Mouse (Mus musculus) bone marrow macrophage, adult 2 months (primary cell): ENCODE measurements at regions not wholly inside any gene's neighbourhood (a gene's known extent, or its start where the extent isn't known, plus 50 kb on each side); places are given as distances from the start of the nearest gene placed in this dataset.

Experiments used
- H3K27ac ChIP-seq: 2 replicates; pipeline ENCODE4 v1.5.1; 2012; ENCODE audit warnings: low read depth, low read length; ENCODE audit not compliant: insufficient read depth
- H3K4me1 ChIP-seq: 2 replicates; pipeline ENCODE4 v1.6.1; 2012; ENCODE audit warnings: low read length; ENCODE audit not compliant: control insufficient read depth, insufficient read depth
- H3K4me3 ChIP-seq: 2 replicates; pipeline ENCODE4 v1.5.1; 2012; ENCODE audit warnings: mild to moderate bottlenecking, low read length, moderate library complexity; ENCODE audit not compliant: insufficient read depth
- CTCF ChIP-seq: IDR thresholded peaks from 2 replicates; pipeline ENCODE4 v1.5.1; 2012; ENCODE audit warnings: low read depth, mild to moderate bottlenecking, low read length, moderate library complexity
- POLR2A ChIP-seq: IDR thresholded peaks from 2 replicates; pipeline ENCODE4 v1.6.1; 2012; ENCODE audit warnings: mild to moderate bottlenecking, low read depth, low read length, borderline replicate concordance

GRCm38 (mm10) chr9:47400117-47400823 lies 129.7 kb upstream of the Cadm1 start:
- no peak overlapping the region for H3K27ac ChIP-seq
- no peak overlapping the region for H3K4me3 ChIP-seq
- no peak for TF ChIP-seq CTCF
- TF ChIP-seq POLR2A, result no peak
- no peaks in the 10 kb centered on the region for H3K4me1 ChIP-seq

- Histone ChIP-seq H3K4me3 (no peak overlapping the region), H3K4me1 (no peaks in the 10 kb centered on the region), H3K27ac (no peak overlapping the region)
- TF ChIP-seq POLR2A, result no peak
- no peak for TF ChIP-seq CTCF
These were observed 128.5 kb upstream of the Cadm1 start for GRCm38 (mm10) chr9:47401511-47401910.

GRCm38 (mm10) chr9:47403317-47403716 lies 126.7 kb upstream of the Cadm1 start:
- Histone ChIP-seq H3K4me1 (no peaks in the 10 kb centered on the region), H3K27ac (no peak overlapping the region), H3K4me3 (no peak overlapping the region)
- TF ChIP-seq POLR2A, result no peak
- TF ChIP-seq CTCF, result no peak

GRCm38 (mm10) chr9:47404821-47405220 lies 125.2 kb upstream of the Cadm1 start:
- H3K27ac ChIP-seq, result no peak overlapping the region
- no peaks in the 10 kb centered on the region for H3K4me1 ChIP-seq
- TF ChIP-seq CTCF (no peak), POLR2A (no peak)
- no peak overlapping the region for H3K4me3 ChIP-seq

- no peak overlapping the region for H3K4me3 ChIP-seq
- H3K27ac ChIP-seq, result no peak overlapping the region
- H3K4me1 ChIP-seq, result no peaks in the 10 kb centered on the region
- no peak for TF ChIP-seq POLR2A
- no peak for TF ChIP-seq CTCF
These were observed 124.4 kb upstream of the Cadm1 start for GRCm38 (mm10) chr9:47405547-47405946.

GRCm38 (mm10) chr9:47407007-47407670 lies 122.8 kb upstream of the Cadm1 start:
- TF ChIP-seq POLR2A (no peak), CTCF (no peak)
- H3K4me3 ChIP-seq, result no peak overlapping the region
- H3K4me1 ChIP-seq, result no peaks in the 10 kb centered on the region
- no peak overlapping the region for H3K27ac ChIP-seq

- H3K4me3 ChIP-seq, result no peak overlapping the region
- no peak overlapping the region for H3K27ac ChIP-seq
- TF ChIP-seq CTCF, result no peak
- TF ChIP-seq POLR2A, result no peak
- no peaks in the 10 kb centered on the region for H3K4me1 ChIP-seq
These were observed 121.9 kb upstream of the Cadm1 start for GRCm38 (mm10) chr9:47408061-47408460.

GRCm38 (mm10) chr9:47409579-47409978 lies 120.4 kb upstream of the Cadm1 start:
- H3K27ac ChIP-seq, result no peak overlapping the region
- TF ChIP-seq POLR2A (no peak), CTCF (no peak)
- H3K4me1 ChIP-seq, result no peaks in the 10 kb centered on the region

GRCm38 (mm10) chr9:47412786-47413185 lies 117.2 kb upstream of the Cadm1 start:
- Histone ChIP-seq H3K4me1 (no peaks in the 10 kb centered on the region), H3K4me3 (no peak overlapping the region), H3K27ac (no peak overlapping the region)
- TF ChIP-seq POLR2A (no peak), CTCF (no peak)

More at GRCm38 (mm10) chr9:47409579-47409978, 120.4 kb upstream of the Cadm1 start:
- H3K4me3 ChIP-seq, result no peak overlapping the region

GRCm38 (mm10) chr9:47414350-47414988 lies 115.5 kb upstream of the Cadm1 start:
- Histone ChIP-seq H3K27ac (no peak overlapping the region), H3K4me3 (no peak overlapping the region), H3K4me1 (no peaks in the 10 kb centered on the region)
- TF ChIP-seq POLR2A (no peak), CTCF (no peak)

GRCm38 (mm10) chr9:47422151-47422599 lies 107.8 kb upstream of the Cadm1 start:
- H3K4me1 ChIP-seq, result no peaks in the 10 kb centered on the region
- H3K4me3 ChIP-seq, result no peak overlapping the region
- no peak for TF ChIP-seq POLR2A
- no peak for TF ChIP-seq CTCF
- no peak overlapping the region for H3K27ac ChIP-seq
